Mouse (Mus musculus) left cerebral cortex, postnatal 36 days (tissue): ENCODE results near the gene Cttn. TPM values are rescaled to one million over a fixed set of nuclear protein-coding genes. Genes with fewer than 3 reads are reported as not detected.

Experiments used
- DNase-seq, 2 experiments: peaks; one replicate each; pipeline ENCODE4 v3.0.0; 2021 to 2022; ENCODE audit warnings: low spot score in 2 of 2, mixed read lengths in 1 of 2
- intact Hi-C: fragments of 180-260 bp; cut with DNase I; formaldehyde crosslinking; loops from one replicate; pipeline ENCODE4 v1.15.1; 2025
- total RNA-seq, 2 experiments: library from RNA; stranded (reverse); gene quantifications; 2 replicates each; pipeline ENCODE4 v1.2.3; 2021

Cttn gene
- 100 to 1,000 TPM; 111 to 112 TPM for total RNA-seq

DNA sequence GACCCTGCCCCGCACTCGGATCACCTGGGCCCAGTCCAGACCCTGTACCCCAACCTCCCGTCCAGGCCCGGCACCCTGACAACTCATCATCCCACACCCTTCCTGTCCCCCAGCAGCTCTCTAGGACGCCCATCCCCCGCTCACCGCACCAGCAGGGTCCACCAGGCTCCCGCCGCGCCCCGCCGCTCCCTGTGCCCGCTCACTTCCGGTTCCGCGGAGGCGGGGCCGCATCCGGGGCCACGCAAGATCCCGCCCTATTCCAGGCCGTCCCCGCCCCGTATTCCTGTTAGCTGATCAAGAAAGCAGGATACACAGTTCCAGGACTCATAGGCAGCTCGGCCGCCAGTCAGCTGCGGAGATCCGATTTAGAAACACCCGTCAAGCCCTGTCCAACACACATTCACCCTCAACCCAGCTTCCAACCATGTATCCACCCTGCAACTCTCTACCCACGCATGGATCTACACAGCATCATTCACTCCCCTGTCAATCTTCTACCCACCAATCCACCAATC, at the start of gene Cttn:
Gene Cttn, minus strand, starts transcription at position 465 of the 515 bp plus-strand sequence.
- intact Hi-C loops, result no loop called here
- DNase-seq, result peak; percentile 86 to 89

DNA sequence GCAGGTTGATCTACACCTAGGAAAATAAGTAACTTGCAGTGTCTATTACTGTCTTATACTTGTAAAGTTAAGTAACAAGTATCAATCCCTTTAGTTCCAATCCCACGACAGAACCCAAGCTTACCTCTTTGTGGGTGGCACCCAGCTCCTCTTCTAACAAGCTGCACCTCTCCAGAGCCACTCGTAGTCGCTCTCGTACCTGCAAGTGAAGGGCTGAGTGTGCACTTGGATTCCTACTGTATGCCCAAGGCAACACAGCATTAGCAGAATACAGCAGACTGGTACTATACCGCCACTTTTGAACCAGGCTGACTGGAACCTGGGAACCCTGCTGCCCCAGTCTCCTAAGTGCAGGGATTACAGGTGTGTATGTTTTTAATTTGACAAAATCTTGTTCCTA, 49.0 kb upstream of the Cttn start:
- intact Hi-C loops, result no loop called here
- no peak for DNase-seq

DNA sequence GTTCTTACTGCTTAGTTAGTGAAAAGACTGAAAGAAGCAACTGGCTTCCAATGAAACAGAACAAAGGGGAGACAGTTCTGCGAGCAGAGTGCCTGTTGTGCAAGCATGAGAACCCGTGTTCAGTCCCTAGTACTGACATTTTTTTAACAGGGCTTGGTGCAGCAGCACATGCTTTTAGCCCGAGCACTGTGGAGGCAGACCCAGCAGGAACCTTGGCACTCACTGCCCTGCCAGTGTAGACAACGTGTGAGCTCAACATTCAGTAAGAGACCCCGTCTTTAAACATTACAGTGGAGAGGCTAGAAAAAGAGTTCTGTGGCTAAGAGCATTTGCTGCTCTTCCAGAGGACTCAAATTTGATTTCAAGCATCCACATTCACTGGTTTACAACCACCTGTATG, 45.9 kb upstream of the Cttn start:
- intact Hi-C loops, result no loop called here

DNA sequence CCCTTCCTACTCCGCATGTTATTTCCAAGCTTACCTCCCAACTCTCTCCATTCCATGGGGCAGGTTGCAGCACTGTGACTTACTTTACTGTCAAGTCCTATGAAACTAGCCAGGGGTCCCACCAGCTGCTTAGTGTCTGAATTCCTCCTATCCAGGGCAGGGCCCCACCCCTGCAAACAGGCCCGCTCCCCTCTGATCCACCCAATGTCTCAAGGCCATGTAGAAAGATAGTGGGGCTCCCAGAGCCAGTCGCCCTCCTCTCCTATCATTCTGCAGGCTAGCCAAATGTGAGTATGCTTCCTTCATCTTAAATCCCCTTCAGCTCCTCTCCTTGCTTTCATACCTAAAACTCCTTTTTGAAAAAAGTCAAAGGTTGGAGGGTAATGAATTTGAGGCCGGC, 38.3 kb upstream of the Cttn start:
- intact Hi-C loops, result no loop called here
- DNase-seq, result no peak

More for the DNA sequence above, 45.9 kb upstream of the Cttn start:
- no peak for DNase-seq

DNA sequence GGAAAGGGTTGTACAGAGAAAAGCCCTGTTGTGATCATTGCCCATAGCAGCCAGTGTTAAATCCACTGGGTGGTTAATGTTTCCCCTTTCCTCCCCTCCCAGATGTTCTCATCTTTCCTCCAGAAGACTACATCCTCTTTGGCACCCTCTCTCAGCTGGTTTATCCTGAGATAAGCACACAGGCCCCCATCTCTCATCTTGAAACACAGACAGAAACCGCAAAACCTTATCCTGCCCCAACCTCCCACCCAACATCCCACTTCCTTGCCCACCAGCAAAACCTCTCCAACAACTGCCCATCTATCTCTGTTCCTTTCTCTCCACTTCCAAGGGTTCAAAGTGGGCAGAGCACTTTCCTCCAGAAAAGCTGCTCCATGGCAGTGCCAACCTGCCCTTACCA, 36.0 kb upstream of the Cttn start:
- no peak for DNase-seq
- intact Hi-C loops, result no loop called here

DNA sequence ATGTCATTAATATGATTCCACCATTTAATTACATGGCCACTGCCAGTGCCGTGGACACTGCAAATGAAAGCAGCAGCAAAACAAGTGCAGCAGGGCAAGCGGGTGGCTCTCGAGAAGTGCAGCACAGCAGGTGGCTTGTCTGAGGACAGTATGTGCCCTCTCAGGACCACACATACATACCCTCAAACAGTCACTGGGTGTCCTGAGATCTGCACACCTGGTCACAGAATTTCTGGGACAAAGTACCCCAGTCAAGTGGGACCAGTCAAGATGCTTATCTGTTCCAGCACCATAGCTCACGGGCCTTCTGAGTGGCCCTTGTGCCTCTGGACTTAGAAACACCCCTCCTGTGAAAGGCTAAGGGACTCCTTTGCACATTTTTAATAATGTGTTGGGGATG, 33.1 kb upstream of the Cttn start:
- no peak for DNase-seq
- intact Hi-C loops, result no loop called here

DNA sequence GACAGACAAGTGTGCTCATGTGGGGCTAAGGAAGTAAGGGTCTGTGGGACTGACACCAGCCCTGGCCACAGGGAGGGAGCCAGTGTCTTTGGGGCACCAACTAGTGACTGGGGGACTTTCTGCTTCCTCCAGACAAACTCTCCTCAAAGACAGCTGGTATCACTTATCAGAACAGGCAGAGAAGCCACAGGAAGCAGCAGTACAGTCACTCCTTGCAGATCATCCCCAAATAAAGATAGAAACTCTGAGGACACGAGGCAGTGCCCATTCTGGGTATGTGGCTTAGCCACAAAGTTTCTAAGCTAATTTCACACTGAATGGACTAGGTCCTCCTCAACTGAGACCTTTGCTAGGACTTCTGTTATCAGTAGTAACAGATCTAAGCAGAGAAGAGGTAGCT, 22.1 kb upstream of the Cttn start:
- no peak for DNase-seq
- intact Hi-C loops, result no loop called here

DNA sequence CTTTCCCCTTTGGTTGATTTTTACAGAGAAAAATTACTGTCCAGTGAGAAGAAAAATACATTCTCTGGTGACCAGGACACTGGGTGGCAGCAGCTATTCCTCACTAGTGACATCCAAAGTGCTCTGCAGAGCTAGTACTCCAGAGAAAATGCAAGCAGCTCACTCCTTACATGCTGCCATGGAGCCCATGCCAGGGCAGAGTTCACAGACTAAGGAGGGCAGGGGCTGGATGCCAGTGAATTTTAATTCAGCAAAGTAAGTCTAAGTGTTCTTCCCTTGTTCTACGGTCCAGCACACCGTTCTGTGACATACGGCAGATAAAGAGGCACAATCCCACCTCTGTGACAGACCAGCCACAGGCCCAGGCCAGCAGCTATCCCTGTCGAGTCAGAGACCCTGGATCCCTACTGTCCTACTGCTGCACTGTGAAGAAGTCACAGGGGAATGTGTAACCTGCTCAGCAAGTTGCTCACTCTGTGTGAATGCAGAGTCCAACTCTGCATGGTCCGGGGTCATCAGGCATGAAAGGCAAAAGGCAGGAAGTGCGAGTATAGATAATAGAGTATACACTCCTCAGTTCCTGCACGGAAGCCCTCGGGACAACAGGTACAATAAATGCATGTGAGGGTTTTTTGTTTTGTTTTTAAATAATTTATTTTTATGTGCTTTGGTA, 19.5 kb upstream of the Cttn start:
- intact Hi-C loops, result no loop called here

DNA sequence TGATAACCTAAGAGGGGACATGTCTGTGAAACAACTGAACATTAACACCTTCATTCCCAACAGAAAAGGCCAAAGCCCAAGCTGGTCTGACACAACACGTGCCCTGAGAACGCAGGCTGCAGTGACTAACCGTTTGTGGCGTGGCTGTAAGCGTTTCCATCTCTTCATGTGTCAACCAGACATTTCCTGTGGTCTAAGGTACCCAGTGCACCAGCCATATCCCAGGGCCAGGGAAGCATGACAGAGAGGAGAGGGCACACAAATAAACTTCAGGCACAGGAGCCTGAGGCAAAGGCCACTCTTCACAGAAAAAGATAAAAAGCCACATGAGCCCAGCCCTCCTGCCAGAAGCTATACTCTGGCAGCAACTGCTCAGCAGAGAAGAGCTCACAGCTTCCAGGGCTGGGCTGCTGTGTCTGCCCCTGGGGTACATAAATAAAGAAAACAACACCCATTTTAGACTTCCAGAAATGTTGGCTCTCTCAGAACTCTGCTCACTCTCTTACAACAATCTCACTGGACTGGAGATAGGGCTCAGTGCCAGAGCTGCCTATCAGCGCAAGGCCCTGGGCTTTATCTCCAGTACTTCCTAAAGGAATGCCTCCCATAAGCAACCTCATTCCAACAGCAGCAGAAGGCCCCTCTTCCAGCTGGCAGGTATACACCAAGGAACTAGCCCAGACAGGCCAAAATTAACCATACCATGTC, 18.4 kb upstream of the Cttn start:
- intact Hi-C loops, result no loop called here
- no peak for DNase-seq

More for the DNA sequence above, 19.5 kb upstream of the Cttn start:
- DNase-seq, result no peak

DNA sequence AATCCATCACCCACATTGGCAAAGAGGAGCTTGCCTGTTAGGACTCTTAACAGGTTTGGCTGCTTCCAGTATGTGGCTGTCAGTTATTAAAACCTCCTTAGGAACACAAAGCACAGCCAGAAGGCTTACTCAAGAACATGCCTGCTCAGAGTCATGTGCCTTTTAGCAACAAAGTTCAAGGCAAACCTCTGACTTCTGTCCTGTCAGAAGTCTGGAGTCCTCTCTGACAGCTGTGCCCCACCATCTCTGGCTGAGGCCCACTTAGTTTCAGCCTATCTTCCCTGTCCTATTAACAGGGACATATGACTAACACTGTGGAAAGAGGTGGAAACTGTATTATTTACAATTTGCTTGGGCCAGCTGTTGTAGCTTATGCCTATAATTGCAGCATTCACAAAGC, 9.5 kb upstream of the Cttn start:
- intact Hi-C loops, result no loop called here
- no peak for DNase-seq

DNA sequence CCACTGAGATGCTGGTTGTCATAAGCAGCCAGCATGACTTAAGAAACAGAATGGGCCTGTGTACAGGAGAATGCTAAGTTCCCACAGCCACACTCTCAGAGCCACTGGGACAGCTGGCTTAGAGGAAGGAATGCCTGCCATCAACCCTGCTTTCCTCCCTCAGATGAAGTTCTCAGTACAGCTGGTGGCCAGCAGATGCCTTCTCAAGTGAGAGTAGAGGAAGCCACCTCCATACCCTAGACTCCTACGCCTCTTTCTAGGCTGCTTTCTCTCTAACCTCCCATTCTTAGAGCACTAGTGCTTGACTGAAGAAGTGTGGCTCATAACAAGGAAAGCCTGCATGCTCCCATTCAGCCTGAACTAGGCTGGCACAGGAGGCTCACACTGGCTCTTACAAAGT, 8.8 kb upstream of the Cttn start:
- intact Hi-C loops, result no loop called here
- DNase-seq, result peak; percentile 69 to 76

DNA sequence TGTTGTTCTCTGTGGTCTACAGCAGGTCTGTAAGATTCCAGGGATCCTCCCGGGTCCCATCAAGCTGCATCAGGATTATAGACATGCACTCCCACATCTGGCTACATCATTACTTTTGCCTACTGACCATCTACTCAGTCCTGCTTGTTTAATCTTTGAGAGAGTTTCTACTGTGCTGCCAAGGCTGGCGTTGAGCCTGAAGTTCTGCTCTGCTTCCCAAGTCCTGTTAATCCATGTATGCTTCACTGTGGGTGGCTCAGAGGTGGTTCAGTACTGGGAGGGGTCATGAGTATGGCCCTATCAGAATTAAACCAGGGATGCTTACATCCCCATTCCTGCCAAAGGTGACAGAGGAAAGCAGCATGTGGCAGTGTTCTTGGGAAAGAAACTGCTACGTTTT, 4.9 kb upstream of the Cttn start:
- DNase-seq, result no peak
- intact Hi-C loops, result no loop called here

DNA sequence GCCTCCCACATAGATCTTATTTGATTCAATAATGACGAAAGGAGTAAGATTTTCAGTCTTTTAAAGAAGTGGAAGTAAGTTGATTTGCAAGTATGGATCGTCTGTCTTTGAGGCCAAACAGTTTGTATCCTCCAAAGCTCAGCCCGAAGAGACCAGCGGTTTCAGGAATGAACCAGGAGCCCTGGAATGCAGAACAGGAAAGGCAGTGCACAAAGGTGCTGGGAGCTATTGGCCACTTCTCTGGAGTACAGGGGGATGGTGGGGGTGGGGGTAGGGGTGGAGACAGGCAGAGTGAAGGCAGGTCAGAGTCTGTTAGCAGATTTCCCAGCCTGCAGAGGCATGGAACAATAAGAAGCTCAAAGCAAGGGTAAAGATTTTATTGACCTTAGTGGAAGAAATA, 2.7 kb upstream of the Cttn start:
- intact Hi-C loops, result no loop called here
- DNase-seq, result no peak

DNA sequence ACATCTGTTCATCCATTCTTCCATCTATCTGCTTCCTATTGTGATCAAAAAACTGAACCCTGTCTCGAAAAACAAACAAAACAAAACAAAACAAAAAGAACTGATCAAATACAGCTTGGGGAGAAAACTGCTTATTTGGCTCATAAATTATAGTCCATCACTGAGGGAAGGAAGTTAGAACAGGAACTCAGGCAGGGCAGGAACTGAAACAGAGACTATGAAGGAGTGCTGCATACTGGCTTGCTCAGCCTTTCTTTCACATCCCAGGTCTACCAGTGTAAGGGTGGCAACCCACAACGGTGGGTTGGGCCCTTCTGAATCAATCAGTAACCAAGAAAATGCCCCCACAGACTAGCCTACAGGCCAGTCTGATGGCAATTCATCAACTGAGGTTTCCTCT, 294 bp upstream of the Cttn start:
- no peak for DNase-seq
- intact Hi-C loops, result no loop called here

DNA sequence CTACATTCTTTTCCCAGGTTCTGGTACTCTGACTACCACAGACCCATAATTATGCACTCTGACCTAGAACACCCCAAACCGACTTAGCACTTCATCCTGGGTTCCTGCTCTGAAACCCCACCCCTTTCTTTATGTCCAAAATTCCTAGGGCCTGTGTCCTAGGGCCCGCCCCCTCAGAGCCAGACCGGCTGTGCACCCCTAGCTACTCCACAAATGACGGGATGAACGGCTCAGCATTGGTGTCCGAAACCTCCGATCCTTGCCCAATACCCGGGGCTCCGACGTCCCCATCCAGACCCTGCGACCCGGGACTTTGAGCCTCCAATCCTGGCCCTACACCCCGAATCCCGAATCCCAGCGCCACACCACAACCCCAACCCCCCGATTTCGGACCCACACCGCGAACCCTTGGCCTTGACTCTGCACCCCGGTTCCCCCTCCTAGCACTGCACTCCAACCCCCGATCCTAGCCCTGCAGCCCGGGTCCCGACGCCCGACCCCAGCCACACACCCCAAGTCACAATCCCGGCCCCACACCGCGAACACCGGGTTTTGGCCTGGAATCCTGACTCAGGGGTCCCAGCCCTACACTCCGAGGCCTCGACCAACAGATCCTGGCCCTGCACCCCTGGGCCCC, 783 bp downstream of the Cttn start:
- no peak for DNase-seq
- intact Hi-C loops, result no loop called here

DNA sequence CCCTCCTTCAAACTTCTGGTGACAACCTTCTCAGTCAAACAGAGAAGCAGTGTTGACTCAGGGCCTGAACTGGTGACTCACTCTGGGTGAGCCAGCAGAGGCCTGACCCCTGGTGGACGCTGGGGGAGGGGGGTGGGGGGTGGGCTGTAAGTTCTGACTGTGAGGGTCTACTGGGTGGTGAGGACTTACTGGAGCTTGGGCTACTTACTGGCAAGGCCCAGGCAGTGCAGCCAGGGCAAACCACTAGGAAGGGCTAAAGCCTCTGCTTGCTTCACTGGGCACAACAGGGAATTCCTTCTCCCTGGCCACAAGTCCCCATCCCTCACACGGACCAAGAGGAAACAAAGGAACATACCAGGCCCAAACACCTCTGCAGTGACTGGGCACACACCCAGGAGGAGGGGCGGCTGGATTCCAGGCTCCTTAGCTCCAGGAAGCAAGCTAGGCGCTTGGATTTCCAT, 1.6 kb downstream of the Cttn start:
- intact Hi-C loops, result no loop called here

DNA sequence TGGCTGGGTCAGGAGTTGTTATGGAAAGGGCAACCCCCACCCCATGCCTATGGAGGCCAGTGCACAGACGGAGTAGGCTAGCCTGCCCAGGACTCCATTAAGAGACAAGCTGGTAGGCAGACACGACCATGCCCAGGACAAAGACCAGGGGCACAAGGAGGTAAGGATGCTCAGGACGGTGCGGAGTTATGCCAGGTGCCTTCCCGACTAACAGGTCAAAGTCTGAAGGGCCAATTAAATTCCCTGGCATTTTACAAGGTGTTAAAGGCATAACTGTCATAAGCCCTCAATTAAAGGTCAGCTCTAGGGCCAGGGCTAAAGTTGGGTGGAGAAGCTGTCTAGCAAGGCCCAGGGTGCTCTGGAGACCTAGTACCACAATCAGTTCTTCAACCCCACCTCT, 2.1 kb downstream of the Cttn start:
- intact Hi-C loops, result no loop called here
- DNase-seq, result no peak

More for the DNA sequence above, 1.6 kb downstream of the Cttn start:
- no peak for DNase-seq

DNA sequence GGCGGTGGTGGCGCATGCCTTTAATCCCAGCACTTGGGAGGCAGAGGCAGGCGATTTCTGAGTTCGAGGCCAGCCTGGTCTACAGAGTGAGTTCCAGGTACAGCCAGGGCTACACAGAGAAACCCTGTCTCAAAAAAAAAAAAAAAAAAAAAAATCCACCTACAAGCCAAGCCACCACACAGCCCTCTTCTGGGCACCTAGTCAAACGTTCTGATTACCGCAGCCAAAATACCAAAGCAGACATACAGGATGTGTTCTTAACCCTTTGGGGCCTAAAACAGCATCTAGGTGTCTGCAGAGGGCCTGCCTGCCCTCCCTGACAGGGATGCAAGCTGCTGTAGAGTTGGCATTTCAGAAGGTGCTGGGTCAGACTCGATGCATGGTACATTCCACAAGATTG, 8.2 kb downstream of the Cttn start:
- intact Hi-C loops, result no loop called here
- DNase-seq, result no peak

DNA sequence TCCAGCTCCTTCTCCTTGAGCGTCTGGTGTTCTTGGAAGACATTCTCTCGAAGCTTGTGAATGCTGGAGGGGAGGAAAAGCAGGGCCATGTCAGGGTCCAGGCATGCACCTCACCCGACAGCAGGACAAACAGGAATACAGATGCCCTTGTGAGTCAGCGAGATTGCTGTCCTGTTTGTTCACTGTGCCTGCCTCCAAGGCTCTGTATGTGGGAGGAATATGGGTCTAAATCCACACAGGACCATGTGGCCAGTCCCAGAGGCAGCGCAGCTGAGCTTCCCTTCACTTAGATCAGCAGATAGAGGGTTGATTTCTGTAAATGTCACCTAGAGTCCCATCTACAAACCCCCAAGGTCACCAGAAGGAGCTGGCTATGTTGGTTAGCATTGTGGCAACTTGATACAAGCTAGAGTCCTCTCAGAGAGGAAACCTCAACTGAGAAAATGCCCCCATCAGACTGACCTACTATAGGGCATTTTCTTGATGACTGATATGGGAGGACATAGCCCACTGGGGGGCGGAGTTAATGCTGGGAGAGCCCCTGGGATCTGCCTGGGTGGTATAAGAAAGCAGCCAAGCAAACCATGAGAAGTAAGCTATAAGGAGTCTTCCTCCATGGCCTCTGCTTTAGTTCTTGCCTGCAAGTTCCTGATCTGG, 9.4 kb downstream of the Cttn start:
- DNase-seq, result no peak
- intact Hi-C loops, result no loop called here

DNA sequence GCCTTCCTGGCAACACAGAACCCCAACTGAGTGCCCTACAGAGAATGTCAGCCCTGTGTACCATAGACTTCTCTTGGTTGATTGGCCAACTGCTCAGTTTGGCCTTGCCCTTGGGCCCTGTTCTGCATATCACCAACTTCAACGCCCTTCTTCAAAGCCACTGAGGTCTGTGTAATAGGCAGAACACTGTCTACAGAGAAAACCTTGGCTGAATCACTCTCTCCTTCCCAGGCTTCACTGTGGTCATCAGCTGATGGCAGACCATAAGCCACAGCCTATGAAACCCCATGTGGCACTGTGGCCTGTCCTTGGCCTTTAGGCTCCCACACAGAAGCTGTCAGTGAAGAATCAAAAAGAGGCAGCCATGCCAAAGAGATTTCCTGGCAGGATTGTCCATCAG, 11.9 kb downstream of the Cttn start:
- intact Hi-C loops, result no loop called here
- DNase-seq, result no peak
